Mouse (Mus musculus) lung, embryonic 16.5 days (tissue): Measurements from ENCODE around the gene Gorab. TPM values are rescaled to one million over a fixed set of nuclear protein-coding genes. Genes with fewer than 3 reads are reported as not detected.

Source experiments
- ATAC-seq: fragments of 200-750 bp; cut with Nextera tagmentation; 2 replicates; pipeline ENCODE4 v1.8.0; 2017; ENCODE audit warnings: low read depth, mild to moderate bottlenecking, moderate library complexity
- H3K27ac ChIP-seq: fragments of 300-500 bp; sonication (generic); 2 replicates; pipeline ENCODE4 v1.5.1; 2014; ENCODE audit warnings: mild to moderate bottlenecking, control low read depth, low read length
- H3K27me3 ChIP-seq: fragments of 300-500 bp; sonication (generic); 2 replicates; pipeline ENCODE4 v1.6.1; 2014; ENCODE audit warnings: low read depth, low read length, mixed read lengths; ENCODE audit not compliant: control insufficient read depth, insufficient read depth
- H3K36me3 ChIP-seq: fragments of 300-500 bp; sonication (generic); 2 replicates; pipeline ENCODE4 v1.6.1; 2014; ENCODE audit warnings: low read length; ENCODE audit not compliant: control insufficient read depth, insufficient read depth
- H3K4me1 ChIP-seq: fragments of 300-500 bp; sonication (generic); replicated peaks from 2 replicates; pipeline ENCODE4 v1.6.1; 2014; ENCODE audit warnings: low read length, mixed read lengths; ENCODE audit not compliant: control insufficient read depth, insufficient read depth
- H3K4me2 ChIP-seq: fragments of 300-500 bp; sonication (generic); 2 replicates; pipeline ENCODE4 v1.6.1; 2014; ENCODE audit warnings: low read depth, low read length, control low read depth
- H3K4me3 ChIP-seq: fragments of 300-500 bp; sonication (generic); 2 replicates; pipeline ENCODE4 v1.5.1; 2014; ENCODE audit warnings: mild to moderate bottlenecking, low read length, control low read depth
- H3K9ac ChIP-seq: fragments of 300-500 bp; sonication (generic); 2 replicates; pipeline ENCODE4 v1.6.1; 2014; ENCODE audit warnings: low read length, control low read depth
- H3K9me3 ChIP-seq: fragments of 300-500 bp; sonication (generic); 2 replicates; pipeline ENCODE4 v1.6.1; 2016; ENCODE audit warnings: low read length; ENCODE audit not compliant: control insufficient read depth
- WGBS: fragments of 180-500 bp; shearing (Covaris S2); extraction: QIAGEN DNeasy Blood & Tissue Kit; methylation state at CpG from one replicate; pipeline ENCODE4 v1.1.7; 2014; 5-methylcytosine and 5-hydroxymethylcytosine counted together
- polyA plus RNA-seq: library from polyadenylated mRNA; unstranded; fragments of >200 nt; fragmentation: Nextera tagmentation; extraction: Ambion mirVana; gene quantifications from 2 replicates; pipeline ENCODE4 v1.2.1, GENCODE M21; 2015

Gene Gorab
- polyA plus RNA-seq, 1 experiment from 2014 or later: 24.2 TPM

DNA sequence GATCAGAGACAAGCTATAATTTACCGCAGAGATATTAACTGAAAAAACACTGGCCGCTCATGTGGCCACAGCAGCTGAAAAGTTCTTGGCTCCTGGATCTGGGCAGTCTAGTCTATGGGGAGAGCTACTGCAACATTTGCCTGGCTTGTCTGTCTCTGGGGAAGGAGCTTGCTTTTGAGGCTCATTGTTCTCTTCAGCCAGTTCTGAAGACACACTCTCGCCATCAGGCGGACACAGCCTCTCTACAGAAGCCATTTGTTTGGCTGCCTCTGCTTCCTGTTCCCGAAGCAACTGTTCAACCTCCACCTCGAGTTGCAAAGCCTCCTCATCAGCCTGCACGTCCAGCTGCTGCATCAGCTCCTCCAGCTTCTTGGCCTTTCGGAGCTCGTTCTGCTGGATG is 17.3 kb downstream of the Gorab start:
- Histone ChIP-seq H3K9ac (no peak overlapping the region), H3K4me1 (no peaks in the 10 kb centered on the region), H3K36me3 (peaks cover 9% of the 10 kb centered on the region), H3K4me2 (no peak overlapping the region), H3K9me3 (no peaks in the 10 kb centered on the region), H3K4me3 (no peak overlapping the region), H3K27ac (no peak overlapping the region), H3K27me3 (no peaks in the 10 kb centered on the region)
- WGBS: 78% methylated on average over 9 of the region's 9 CpGs
- no peak for ATAC-seq

DNA sequence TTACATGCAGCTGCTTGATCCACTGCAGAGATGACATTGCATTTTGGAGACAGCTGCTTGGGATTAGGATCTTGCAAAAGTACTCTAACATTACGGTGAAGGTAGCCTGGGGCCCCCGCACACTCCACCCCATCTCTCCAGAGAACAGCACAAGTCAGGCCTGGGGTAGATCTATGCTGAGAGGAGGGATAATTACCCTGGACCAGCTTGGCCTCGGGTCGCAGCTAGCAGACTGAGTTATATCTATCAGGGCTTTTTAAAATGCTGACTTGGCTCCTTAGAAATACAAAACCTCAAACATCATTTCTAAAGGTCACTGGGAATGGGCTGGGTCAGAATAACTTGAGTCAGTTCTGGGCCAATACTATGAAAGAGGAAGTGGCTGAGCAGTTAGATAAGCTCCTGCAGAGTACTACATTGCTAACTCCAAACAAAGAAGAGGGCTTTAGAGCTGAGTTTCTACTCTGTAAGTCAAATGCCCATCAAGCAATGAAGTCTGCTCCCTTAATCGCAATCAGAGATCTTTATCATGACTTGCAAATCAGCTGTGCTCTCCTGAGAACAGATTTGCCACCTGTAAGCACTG is 19.9 kb downstream of the Gorab start:
- Histone ChIP-seq H3K27ac (no peak overlapping the region), H3K4me1 (no peaks in the 10 kb centered on the region), H3K27me3 (no peaks in the 10 kb centered on the region), H3K9ac (no peak overlapping the region), H3K9me3 (no peaks in the 10 kb centered on the region), H3K36me3 (peaks cover 9% of the 10 kb centered on the region), H3K4me2 (no peak overlapping the region), H3K4me3 (no peak overlapping the region)
- ATAC-seq: no peak
- WGBS: 66% methylated on average over 5 of the region's 5 CpGs

DNA sequence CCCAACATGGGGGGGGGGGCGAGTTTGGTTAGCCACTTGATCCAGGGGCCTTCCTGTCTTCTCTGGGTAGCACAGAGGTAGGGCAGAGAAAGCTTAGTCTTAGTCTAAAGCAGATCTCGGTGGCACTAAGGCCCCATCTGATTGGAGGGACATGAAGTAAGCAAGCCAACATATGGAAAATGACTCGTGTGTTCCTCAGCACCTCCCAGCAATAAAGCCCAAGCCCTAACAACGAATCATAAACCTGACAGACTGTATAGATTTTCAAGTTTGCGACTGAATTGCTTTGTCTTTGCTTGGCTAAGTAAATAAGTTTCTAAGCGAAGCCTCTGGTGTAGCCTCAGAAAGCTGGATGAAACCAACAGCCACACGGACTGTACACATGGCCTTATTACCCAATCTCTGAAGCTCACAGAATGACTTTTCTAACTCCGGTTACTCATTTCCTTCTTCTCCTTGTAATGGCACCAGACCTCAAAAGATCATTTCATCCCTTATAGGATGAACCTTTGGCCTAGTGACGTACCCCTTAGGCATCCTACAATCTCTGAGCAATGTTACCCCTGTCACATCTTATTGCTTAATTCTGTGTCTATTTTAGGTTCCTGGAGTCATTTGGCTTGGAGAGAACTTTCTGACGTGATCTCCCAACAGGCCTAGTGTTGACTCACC is 21.3 kb downstream of the Gorab start:
- WGBS: 84% methylated on average over 10 of the region's 10 CpGs

GRCm38 (mm10) chr1:163380591-163380990 is 22.9 kb downstream of the Gorab start:
- Histone ChIP-seq H3K9me3 (no peaks in the 10 kb centered on the region), H3K4me3 (no peak overlapping the region), H3K9ac (no peak overlapping the region), H3K36me3 (no peaks in the 10 kb centered on the region; the same call in none of the 2 replicates), H3K27ac (peak overlapping the region; percentile 48; the same call in 1 of the 2 replicates), H3K27me3 (no peaks in the 10 kb centered on the region), H3K4me1 (peaks cover 8% of the 10 kb centered on the region; the same call in 1 of the 2 replicates), H3K4me2 (no peak overlapping the region)
- 23% methylated on average over 1 of the region's 1 CpGs for WGBS
- ATAC-seq: no peak

More for the DNA sequence above, 21.3 kb downstream of the Gorab start:
- H3K4me3 ChIP-seq: no peak overlapping the region
- ATAC-seq: no peak
- peaks cover 6% of the 10 kb centered on the region for H3K36me3 ChIP-seq
- H3K9me3 ChIP-seq: no peaks in the 10 kb centered on the region
- peaks cover 5% of the 10 kb centered on the region; the same call in 1 of the 2 replicates for H3K4me1 ChIP-seq
- no peak overlapping the region for H3K27ac ChIP-seq
- no peak overlapping the region for H3K9ac ChIP-seq
- H3K27me3 ChIP-seq: no peaks in the 10 kb centered on the region
- H3K4me2 ChIP-seq: no peak overlapping the region

DNA sequence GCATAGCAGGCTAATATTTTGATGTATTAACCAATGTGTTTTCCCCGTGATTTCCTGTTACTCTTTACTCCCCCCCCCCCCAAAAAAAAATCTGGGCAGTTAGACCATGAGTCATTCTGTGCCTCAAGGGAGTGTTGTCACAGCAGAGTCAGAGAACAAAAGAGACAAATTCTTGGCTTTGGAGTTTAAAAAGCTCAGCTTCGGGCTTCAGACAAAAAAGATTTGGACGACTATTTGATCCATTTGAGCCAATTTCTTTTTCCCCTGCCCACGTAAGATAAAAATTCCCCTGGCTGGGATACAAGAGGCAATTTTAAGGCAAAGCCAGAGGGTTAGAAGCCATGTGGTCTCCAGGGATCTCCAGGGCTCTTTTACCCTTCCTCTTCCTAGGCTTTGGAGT is 23.4 kb downstream of the Gorab start:
- ATAC-seq: peak; percentile 58; the same call in 1 of the 2 replicates

DNA sequence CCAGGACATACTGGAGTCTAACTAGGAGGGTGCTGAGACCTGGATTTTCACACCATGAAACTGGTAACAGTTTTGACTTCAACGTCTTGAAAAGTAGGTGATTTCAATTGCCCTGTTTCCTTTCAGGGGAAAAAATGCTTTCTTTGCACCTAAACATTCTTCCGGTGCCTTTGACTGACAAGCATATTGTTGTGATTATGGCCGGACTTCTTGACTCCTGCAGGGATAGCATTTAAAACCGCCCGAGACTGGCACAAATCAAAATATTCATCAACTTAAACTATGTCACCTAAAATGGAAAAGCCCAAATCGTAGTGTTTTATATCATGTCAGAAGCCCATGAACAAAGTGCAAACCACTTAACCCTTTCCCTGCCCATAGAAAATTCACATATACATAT is 25.5 kb downstream of the Gorab start:
- peaks cover 8% of the 10 kb centered on the region; the same call in 1 of the 2 replicates for H3K4me1 ChIP-seq
- no peaks in the 10 kb centered on the region for H3K27me3 ChIP-seq
- no peaks in the 10 kb centered on the region for H3K9me3 ChIP-seq
- no peaks in the 10 kb centered on the region for H3K36me3 ChIP-seq
- H3K4me3 ChIP-seq: no peak overlapping the region
- no peak for ATAC-seq
- H3K4me2 ChIP-seq: no peak overlapping the region
- WGBS: 52% methylated on average over 6 of the region's 6 CpGs
- H3K9ac ChIP-seq: no peak overlapping the region
- H3K27ac ChIP-seq: peak overlapping the region; percentile 41

More for the DNA sequence above, 23.4 kb downstream of the Gorab start:
- H3K36me3 ChIP-seq: no peaks in the 10 kb centered on the region; the same call in 1 of the 2 replicates
- no peaks in the 10 kb centered on the region for H3K9me3 ChIP-seq
- H3K27me3 ChIP-seq: no peaks in the 10 kb centered on the region
- H3K4me2 ChIP-seq: no peak overlapping the region
- no peak overlapping the region for H3K4me3 ChIP-seq
- WGBS: 36% methylated on average over 4 of the region's 4 CpGs
- peaks cover 8% of the 10 kb centered on the region; the same call in 1 of the 2 replicates for H3K4me1 ChIP-seq
- H3K9ac ChIP-seq: no peak overlapping the region
- H3K27ac ChIP-seq: peak overlapping the region; percentile 48

- peak; percentile 85 for ATAC-seq
- H3K9ac ChIP-seq: no peak overlapping the region
- 42% methylated on average over 6 of the region's 6 CpGs for WGBS
- H3K4me1 ChIP-seq: peaks cover 8% of the 10 kb centered on the region; the same call in 1 of the 2 replicates
- H3K36me3 ChIP-seq: no peaks in the 10 kb centered on the region
- H3K4me2 ChIP-seq: no peak overlapping the region
- no peaks in the 10 kb centered on the region for H3K27me3 ChIP-seq
- no peaks in the 10 kb centered on the region for H3K9me3 ChIP-seq
- H3K27ac ChIP-seq: peak overlapping the region; percentile 80
- no peak overlapping the region for H3K4me3 ChIP-seq
Measured at GRCm38 (mm10) chr1:163376818-163377581, 26.5 kb downstream of the Gorab start.

DNA sequence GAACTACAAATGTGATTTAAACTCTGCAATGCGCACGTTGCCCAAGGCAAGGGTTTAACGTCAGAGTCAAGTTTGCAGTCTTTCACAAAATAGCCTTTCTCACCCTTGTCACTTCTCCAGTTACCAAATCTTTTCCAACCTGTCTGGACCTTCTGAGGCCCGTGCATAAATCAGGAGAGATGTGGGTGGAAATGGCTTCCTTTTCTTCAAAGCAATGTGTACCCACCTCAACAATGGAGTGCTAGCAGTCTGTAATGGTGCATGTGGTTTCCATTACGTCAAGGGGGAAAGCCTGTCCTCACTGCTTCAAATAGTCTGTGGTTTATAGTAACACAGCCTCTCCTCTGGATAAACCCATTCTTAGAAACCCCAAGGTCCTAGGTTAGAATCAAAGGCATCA is 29.0 kb downstream of the Gorab start:
- Histone ChIP-seq H3K27ac (no peak overlapping the region), H3K4me1 (peaks cover 8% of the 10 kb centered on the region; the same call in 1 of the 2 replicates), H3K9me3 (no peaks in the 10 kb centered on the region), H3K4me2 (no peak overlapping the region), H3K4me3 (no peak overlapping the region), H3K9ac (no peak overlapping the region), H3K36me3 (no peaks in the 10 kb centered on the region), H3K27me3 (no peaks in the 10 kb centered on the region)
- no peak for ATAC-seq
- WGBS: 66% methylated on average over 5 of the region's 5 CpGs

- Histone ChIP-seq H3K4me2 (no peak overlapping the region), H3K9me3 (no peaks in the 10 kb centered on the region), H3K4me3 (no peak overlapping the region), H3K36me3 (no peaks in the 10 kb centered on the region), H3K9ac (no peak overlapping the region), H3K27me3 (no peaks in the 10 kb centered on the region), H3K4me1 (peaks cover 6% of the 10 kb centered on the region; the same call in 1 of the 2 replicates), H3K27ac (peak overlapping the region; percentile 51)
- peak; percentile 65 for ATAC-seq
- WGBS: 57% methylated on average over 8 of the region's 8 CpGs
Measured at GRCm38 (mm10) chr1:163362202-163362601, 41.3 kb downstream of the Gorab start.
